Mouse (Mus musculus) limb, embryonic 12.5 days (tissue): Measurements from ENCODE around the gene Col6a5. TPM values are rescaled to one million over a fixed set of nuclear protein-coding genes. Genes with fewer than 3 reads are reported as not detected.
"Not testable (repeated sequence)": the region's sequence is repeated elsewhere in the genome, so short reads cannot be mapped to it uniquely, and the experiment has no call there.

Source experiments
- ATAC-seq: fragments of 200-750 bp; cut with Nextera tagmentation; 2 replicates; pipeline ENCODE4 v1.8.0; 2017; ENCODE audit warnings: low read depth, moderate TSS enrichment; ENCODE audit not compliant: insufficient number of reproducible peaks, insufficient read depth, low FRiP score, low TSS enrichment
- H3K27ac ChIP-seq: fragments of 300-500 bp; sonication (generic); 2 replicates; pipeline ENCODE4 v1.5.1; 2016; ENCODE audit warnings: mild to moderate bottlenecking, moderate library complexity
- H3K27me3 ChIP-seq: fragments of 300-500 bp; sonication (generic); 2 replicates; pipeline ENCODE4 v1.6.1; 2016; ENCODE audit warnings: mild to moderate bottlenecking, moderate library complexity
- H3K36me3 ChIP-seq: fragments of 300-500 bp; sonication (generic); 2 replicates; pipeline ENCODE4 v1.6.1; 2016; ENCODE audit warnings: mild to moderate bottlenecking, moderate library complexity
- H3K4me1 ChIP-seq: fragments of 300-500 bp; sonication (generic); replicated peaks from 2 replicates; pipeline ENCODE4 v1.6.1; 2016
- H3K4me2 ChIP-seq: fragments of 300-500 bp; sonication (generic); 2 replicates; pipeline ENCODE4 v1.6.1; 2016; ENCODE audit warnings: mild to moderate bottlenecking, moderate library complexity
- H3K4me3 ChIP-seq: fragments of 300-500 bp; sonication (generic); replicated peaks from 2 replicates; pipeline ENCODE4 v1.5.1; 2016; ENCODE audit warnings: mild to moderate bottlenecking
- H3K9ac ChIP-seq: fragments of 300-500 bp; sonication (generic); replicated peaks from 2 replicates; pipeline ENCODE4 v1.6.1; 2016; ENCODE audit warnings: mild to moderate bottlenecking, moderate library complexity
- H3K9me3 ChIP-seq: fragments of 300-500 bp; sonication (generic); 2 replicates; pipeline ENCODE4 v1.6.1; 2016; ENCODE audit warnings: mild to moderate bottlenecking, moderate library complexity
- WGBS: fragments of 180-500 bp; shearing (Covaris S2); methylation state at CpG from one replicate; pipeline ENCODE4 v1.1.7; 2016; 5-methylcytosine and 5-hydroxymethylcytosine counted together
- polyA plus RNA-seq: library from polyadenylated mRNA; unstranded; fragments of >200 nt; fragmentation: Nextera tagmentation; extraction: Ambion mirVana; gene quantifications from 2 replicates; pipeline ENCODE4 v1.2.1, GENCODE M21; 2016

Col6a5 gene
- polyA plus RNA-seq, 1 experiment from 2014 or later = 0.43 TPM

GRCm38 (mm10) chr9:105851011-105851410 lies 109.4 kb downstream of the Col6a5 start:
- no peak overlapping the region for H3K4me2 ChIP-seq
- WGBS = 80% methylated on average over 3 of the region's 3 CpGs
- H3K36me3 ChIP-seq = no peaks in the 10 kb centered on the region
- no peaks in the 10 kb centered on the region for H3K4me1 ChIP-seq
- ATAC-seq = no peak
- no peak overlapping the region for H3K4me3 ChIP-seq
- no peak overlapping the region for H3K9ac ChIP-seq
- H3K27me3 ChIP-seq = no peaks in the 10 kb centered on the region; the same call in 1 of the 2 replicates
- no peaks in the 10 kb centered on the region for H3K9me3 ChIP-seq
- H3K27ac ChIP-seq = no peak overlapping the region

DNA sequence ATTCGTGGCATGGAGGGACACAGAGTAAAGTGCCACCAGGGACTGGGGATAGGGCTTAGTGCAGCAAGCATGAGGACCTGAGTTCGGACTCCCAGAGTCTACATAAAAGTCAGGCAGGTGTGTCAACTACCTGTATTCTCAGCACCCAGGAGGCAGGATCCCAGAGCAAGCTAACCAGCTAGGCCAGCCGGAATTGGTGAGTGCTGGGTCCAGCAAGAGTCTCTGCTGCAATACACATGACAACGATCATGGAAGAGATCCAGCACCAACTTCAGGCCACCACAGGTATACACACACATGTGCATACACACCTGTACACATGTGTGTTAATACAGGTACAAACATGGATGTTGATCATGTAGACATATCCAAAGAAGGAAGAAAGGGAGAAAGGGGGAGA lies 112.0 kb downstream of the Col6a5 start:
- H3K36me3 ChIP-seq = no peaks in the 10 kb centered on the region
- no peak overlapping the region for H3K4me3 ChIP-seq
- WGBS = 75% methylated on average over 4 of the region's 4 CpGs
- H3K4me1 ChIP-seq = no peaks in the 10 kb centered on the region
- H3K27ac ChIP-seq = no peak overlapping the region
- no peak overlapping the region for H3K9ac ChIP-seq
- H3K4me2 ChIP-seq = no peak overlapping the region
- no peaks in the 10 kb centered on the region for H3K27me3 ChIP-seq
- no peak for ATAC-seq
- H3K9me3 ChIP-seq = no peaks in the 10 kb centered on the region

- no peaks in the 10 kb centered on the region for H3K27me3 ChIP-seq
- no peaks in the 10 kb centered on the region for H3K36me3 ChIP-seq
- H3K9ac ChIP-seq = no peak overlapping the region
- no peak for ATAC-seq
- H3K4me3 ChIP-seq = no peak overlapping the region
- no peaks in the 10 kb centered on the region for H3K4me1 ChIP-seq
- no peak overlapping the region for H3K27ac ChIP-seq
- no peak overlapping the region for H3K4me2 ChIP-seq
- H3K9me3 ChIP-seq = no peaks in the 10 kb centered on the region
- WGBS = 91% methylated on average over 3 of the region's 5 CpGs
Measured at GRCm38 (mm10) chr9:105847261-105847660, 113.2 kb downstream of the Col6a5 start.

DNA sequence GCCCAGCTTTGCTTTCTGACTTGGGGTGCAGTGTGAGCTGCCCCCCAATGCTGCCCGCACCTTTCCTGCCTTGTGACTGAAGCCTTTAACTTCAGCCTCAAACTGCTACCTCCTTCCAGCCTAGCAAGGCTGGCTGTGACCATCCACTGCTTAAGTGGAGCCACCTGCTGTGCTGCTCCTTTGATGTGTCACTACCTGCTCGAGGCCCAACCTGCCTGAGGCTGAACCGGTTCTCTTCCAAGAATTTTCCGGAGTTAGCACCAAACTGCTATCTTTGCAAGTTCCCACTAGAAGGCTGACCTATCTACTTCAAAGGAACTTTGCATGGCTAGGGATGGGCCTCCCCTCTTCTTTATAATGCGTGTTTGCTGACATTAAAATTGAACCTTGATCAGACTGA lies 119.1 kb downstream of the Col6a5 start:
- not testable (repeated sequence) for H3K36me3 ChIP-seq, H3K27me3 ChIP-seq, H3K9ac ChIP-seq, H3K4me1 ChIP-seq, H3K4me2 ChIP-seq, H3K9me3 ChIP-seq, ATAC-seq, H3K27ac ChIP-seq, H3K4me3 ChIP-seq
- WGBS = 35% methylated on average over 5 of the region's 5 CpGs

DNA sequence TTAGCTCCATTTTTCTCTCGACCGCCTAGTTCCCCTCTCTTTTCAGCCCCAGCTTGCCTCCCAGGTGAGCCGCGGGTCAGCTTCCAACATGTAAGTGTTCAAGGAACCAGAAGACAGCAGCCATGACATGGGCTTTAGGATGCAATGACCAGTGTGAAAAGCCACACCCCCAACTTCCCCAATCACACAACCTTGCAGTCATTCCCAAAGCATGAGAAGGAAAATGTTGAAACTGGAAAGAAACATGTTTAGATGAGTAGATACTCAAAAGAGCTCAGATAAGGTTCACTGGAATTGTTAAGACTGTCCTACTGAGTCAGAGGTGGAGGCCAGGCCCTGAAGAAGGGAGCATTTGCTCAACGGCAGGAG lies 121.3 kb downstream of the Col6a5 start:
- no peak overlapping the region for H3K9ac ChIP-seq
- no peaks in the 10 kb centered on the region for H3K36me3 ChIP-seq
- no peak for ATAC-seq
- no peak overlapping the region for H3K4me2 ChIP-seq
- no peak overlapping the region for H3K4me3 ChIP-seq
- H3K27me3 ChIP-seq = no peaks in the 10 kb centered on the region
- H3K27ac ChIP-seq = no peak overlapping the region
- H3K4me1 ChIP-seq = peaks cover 5% of the 10 kb centered on the region; the same call in 1 of the 2 replicates
- H3K9me3 ChIP-seq = no peaks in the 10 kb centered on the region
- 91% methylated on average over 5 of the region's 5 CpGs for WGBS

GRCm38 (mm10) chr9:105838396-105839146 lies 121.9 kb downstream of the Col6a5 start:
- no peaks in the 10 kb centered on the region for H3K9me3 ChIP-seq
- no peak overlapping the region for H3K9ac ChIP-seq
- no peaks in the 10 kb centered on the region for H3K36me3 ChIP-seq
- H3K4me3 ChIP-seq = no peak overlapping the region
- no peak overlapping the region for H3K27ac ChIP-seq
- 92% methylated on average over 4 of the region's 4 CpGs for WGBS
- no peak for ATAC-seq
- H3K4me2 ChIP-seq = no peak overlapping the region
- peaks cover 5% of the 10 kb centered on the region; the same call in 1 of the 2 replicates for H3K4me1 ChIP-seq
- H3K27me3 ChIP-seq = no peaks in the 10 kb centered on the region

DNA sequence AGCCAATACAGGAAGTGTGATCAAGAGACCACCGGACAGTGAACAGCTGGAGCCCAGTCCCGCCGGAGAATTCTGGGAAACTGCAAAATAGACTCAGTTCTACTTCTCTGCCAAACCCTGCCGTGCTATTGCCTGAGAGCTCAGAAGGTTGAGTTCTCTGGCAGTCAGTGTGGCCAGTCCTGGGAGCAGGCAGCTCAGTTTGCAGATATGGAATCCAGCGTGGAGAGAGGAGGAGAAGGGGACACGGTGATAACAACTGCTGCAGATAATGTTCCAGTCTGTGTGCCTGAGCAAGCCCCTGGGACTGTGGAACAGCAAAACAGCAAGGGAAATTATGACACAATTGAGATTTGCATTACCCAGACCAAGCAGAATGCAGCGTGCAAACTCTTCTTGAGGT lies 124.9 kb downstream of the Col6a5 start:
- no peak overlapping the region for H3K9ac ChIP-seq
- no peak overlapping the region for H3K4me3 ChIP-seq
- 0 out of 2 replicates have a peak overlapping the region, but pooled peaks have one; percentile 17 for H3K27ac ChIP-seq
- H3K36me3 ChIP-seq = no peaks in the 10 kb centered on the region
- no peak overlapping the region for H3K4me2 ChIP-seq
- H3K27me3 ChIP-seq = no peaks in the 10 kb centered on the region
- ATAC-seq = no peak
- H3K9me3 ChIP-seq = no peaks in the 10 kb centered on the region
- H3K4me1 ChIP-seq = peaks cover 5% of the 10 kb centered on the region; the same call in 1 of the 2 replicates
- WGBS = 72% methylated on average over 7 of the region's 7 CpGs

DNA sequence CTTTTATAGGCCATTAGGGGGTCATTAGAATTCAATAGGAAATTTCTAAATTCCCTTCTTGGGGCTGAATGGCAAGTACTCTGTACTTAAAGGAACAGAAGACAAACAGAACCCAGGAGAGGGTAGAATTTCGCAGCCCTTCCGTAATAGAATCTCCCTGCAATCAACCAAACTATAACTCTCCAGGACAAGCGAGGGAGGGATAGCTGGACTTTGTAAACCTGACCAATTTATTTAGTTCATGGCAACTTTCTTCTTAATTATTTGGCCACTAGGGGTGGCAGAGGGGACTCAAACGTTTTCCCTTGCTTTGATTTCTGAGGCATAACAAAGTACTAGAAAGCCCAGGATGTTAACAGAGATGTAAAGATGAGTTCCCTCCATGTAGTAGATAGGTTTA lies 125.6 kb downstream of the Col6a5 start:
- H3K4me2 ChIP-seq = no peak overlapping the region
- H3K4me1 ChIP-seq = peaks cover 5% of the 10 kb centered on the region; the same call in 1 of the 2 replicates
- no peak overlapping the region for H3K4me3 ChIP-seq
- H3K27me3 ChIP-seq = no peaks in the 10 kb centered on the region; the same call in 1 of the 2 replicates
- H3K9me3 ChIP-seq = no peaks in the 10 kb centered on the region
- 30% methylated on average over 4 of the region's 4 CpGs for WGBS
- ATAC-seq = no peak
- no peak overlapping the region for H3K9ac ChIP-seq
- H3K27ac ChIP-seq = no peak overlapping the region
- H3K36me3 ChIP-seq = no peaks in the 10 kb centered on the region

DNA sequence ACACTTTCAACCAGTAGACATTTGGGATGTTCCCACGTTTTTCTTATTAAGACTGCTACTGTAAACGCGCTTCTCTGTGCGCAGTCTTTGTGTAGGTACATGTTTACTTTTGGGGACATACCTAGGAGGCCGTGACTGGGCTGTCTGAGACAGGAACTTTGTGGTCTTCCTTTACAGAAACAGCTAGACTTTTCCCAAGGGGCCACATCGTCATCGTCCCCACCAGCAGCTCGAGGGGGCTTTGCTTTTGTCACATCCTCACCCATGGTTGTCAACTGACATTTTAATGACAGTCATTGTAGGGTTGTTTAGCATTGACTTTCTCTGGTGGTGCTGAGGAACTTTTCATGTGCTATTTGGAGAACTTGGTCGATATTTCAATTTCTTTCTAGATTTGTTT lies 129.2 kb downstream of the Col6a5 start:
- Histone ChIP-seq H3K4me3 (no peak overlapping the region), H3K4me1 (peaks cover 13% of the 10 kb centered on the region), H3K9ac (no peak overlapping the region), H3K27me3 (peaks cover 22% of the 10 kb centered on the region), H3K36me3 (no peaks in the 10 kb centered on the region), H3K4me2 (no peak overlapping the region), H3K9me3 (no peaks in the 10 kb centered on the region), H3K27ac (no peak overlapping the region)
- WGBS = 90% methylated on average over 9 of the region's 9 CpGs
- ATAC-seq = no peak

DNA sequence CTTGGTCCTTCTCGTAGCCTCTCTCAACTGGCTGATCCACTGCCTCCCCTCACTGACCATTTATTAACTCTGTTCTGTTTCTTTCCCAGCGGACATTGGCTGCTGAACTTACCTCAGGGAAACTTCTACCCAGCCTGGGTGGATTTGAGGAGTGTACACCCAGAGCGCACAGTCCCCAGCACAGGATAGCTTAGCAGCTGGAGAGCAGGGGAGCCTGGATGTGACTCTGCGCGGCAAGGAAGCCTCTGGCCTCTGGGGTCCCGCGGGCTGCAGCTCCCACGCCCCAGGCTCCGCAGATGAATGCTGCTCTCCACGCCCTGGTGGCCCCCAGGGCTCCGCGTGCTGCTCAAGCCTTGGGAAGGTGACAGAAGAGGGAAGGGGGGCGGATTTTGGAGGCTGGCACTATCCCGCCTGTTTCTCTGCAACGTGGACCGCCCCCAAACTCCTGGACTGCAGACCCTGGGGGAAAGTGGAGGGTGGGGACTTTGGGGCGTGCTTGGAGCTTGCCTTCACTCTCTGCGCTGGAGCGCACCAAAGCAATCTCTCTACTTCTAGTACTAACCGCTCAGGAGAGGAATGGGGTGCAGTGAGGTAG lies 132.6 kb downstream of the Col6a5 start, which contains the start of gene Col6a6:
Gene Col6a6 (minus strand): TSS at position 370 of the 595 bp plus-strand sequence.
- H3K4me3 ChIP-seq = peak within 1 kb of the TSS; percentile 19; the same call in 1 of the 2 replicates
- no peak for ATAC-seq
- peak within 1 kb of the TSS; percentile 40 for H3K9ac ChIP-seq
- H3K27ac ChIP-seq = no peak within 1 kb of the TSS
- peaks cover 23% of the 10 kb centered on the region for H3K27me3 ChIP-seq
- peaks cover 8% of the 10 kb centered on the region for H3K4me1 ChIP-seq
- no peaks in the 10 kb centered on the region for H3K9me3 ChIP-seq
- peak within 1 kb of the TSS; percentile 56 for H3K4me2 ChIP-seq
- H3K36me3 ChIP-seq = no peaks in the 10 kb centered on the region
- 16% methylated on average over 20 of the region's 20 CpGs for WGBS

GRCm38 (mm10) chr9:105827076-105827647 lies 133.3 kb downstream of the Col6a5 start:
- Histone ChIP-seq H3K9me3 (no peaks in the 10 kb centered on the region), H3K4me2 (no peak overlapping the region), H3K27ac (no peak overlapping the region), H3K27me3 (peaks cover 23% of the 10 kb centered on the region), H3K4me3 (no peak overlapping the region), H3K9ac (no peak overlapping the region), H3K4me1 (peaks cover 8% of the 10 kb centered on the region), H3K36me3 (no peaks in the 10 kb centered on the region)
- no peak for ATAC-seq
- 70% methylated on average over 8 of the region's 8 CpGs for whole genome bisulfite sequencing
